Mouse (Mus musculus) forebrain, embryonic 14.5 days (tissue): ENCODE measurements at regions not wholly inside any gene's neighbourhood (a gene's known extent, or its start where the extent isn't known, plus 50 kb on each side); places are given as distances from the start of the nearest gene placed in this dataset.

Source experiments
- ATAC-seq: fragments of 200-750 bp; cut with Nextera tagmentation; 2 replicates; pipeline ENCODE4 v1.8.0; 2017; ENCODE audit warnings: mild to moderate bottlenecking, moderate library complexity
- DNase-seq: peaks from one replicate; pipeline ENCODE4 v3.0.0-alpha.2; 2015; ENCODE audit warnings: low spot score
- H3K27ac ChIP-seq: fragments of 300-500 bp; sonication (generic); 2 replicates; pipeline ENCODE4 v1.5.1; 2014; ENCODE audit warnings: low read depth, mild to moderate bottlenecking, control low read depth, low read length, moderate library complexity
- H3K27me3 ChIP-seq: fragments of 300-500 bp; sonication (generic); replicated peaks from 2 replicates; pipeline ENCODE4 v1.6.1; 2014; ENCODE audit warnings: low read length, control low read depth, mixed read lengths; ENCODE audit not compliant: control insufficient read depth, insufficient read depth
- H3K36me3 ChIP-seq: fragments of 300-500 bp; sonication (generic); 2 replicates; pipeline ENCODE4 v1.6.1; 2014; ENCODE audit warnings: low read length, control low read depth; ENCODE audit not compliant: control insufficient read depth, insufficient read depth
- H3K4me1 ChIP-seq: fragments of 300-500 bp; sonication (generic); 2 replicates; pipeline ENCODE4 v1.6.1; 2014; ENCODE audit warnings: antibody characterized with exemption, low read length, control low read depth; ENCODE audit not compliant: control insufficient read depth, insufficient read depth
- H3K4me2 ChIP-seq: fragments of 300-500 bp; sonication (generic); 2 replicates; pipeline ENCODE4 v1.6.1; 2014; ENCODE audit warnings: mild to moderate bottlenecking, control low read depth, low read length
- H3K4me3 ChIP-seq: fragments of 300-500 bp; sonication (generic); 2 replicates; pipeline ENCODE4 v1.5.1; 2014; ENCODE audit warnings: low read depth, low read length, control low read depth
- H3K9ac ChIP-seq: fragments of 300-500 bp; sonication (generic); 2 replicates; pipeline ENCODE4 v1.6.1; 2014; ENCODE audit warnings: mild to moderate bottlenecking, low read length, control low read depth, moderate library complexity
- H3K9me3 ChIP-seq: fragments of 300-500 bp; sonication (generic); replicated peaks from 2 replicates; pipeline ENCODE4 v1.6.1; 2016; ENCODE audit warnings: low read length, control low read depth, mixed read lengths; ENCODE audit not compliant: control insufficient read depth
- WGBS: fragments of 180-500 bp; shearing (Covaris S2); extraction: QIAGEN DNeasy Blood & Tissue Kit; methylation state at CpG from one replicate; pipeline ENCODE4 v1.1.7; 2014; 5-methylcytosine and 5-hydroxymethylcytosine counted together

DNA sequence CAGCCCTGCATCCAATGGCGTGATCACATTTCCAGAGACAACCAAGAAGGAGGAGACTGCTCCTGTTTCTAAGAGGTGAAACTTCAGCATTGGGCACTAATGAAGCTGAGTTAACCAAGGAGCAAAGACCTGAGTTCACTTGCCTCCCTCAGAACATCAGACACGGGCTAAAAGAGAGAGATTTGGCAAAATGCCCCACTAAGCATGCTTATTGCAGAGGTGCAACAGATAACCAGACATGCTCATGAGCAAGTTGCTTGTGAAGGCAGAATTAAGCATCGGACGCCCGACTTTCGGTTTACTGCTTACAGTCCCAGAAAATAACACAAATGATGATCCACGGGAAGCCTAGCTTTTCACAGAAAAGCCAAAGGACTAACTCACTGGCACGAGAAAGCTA is 228.8 kb downstream of the Gm4791 start:
- H3K4me1 ChIP-seq, result no peaks in the 10 kb centered on the region
- no peak overlapping the region for H3K4me3 ChIP-seq
- no peaks in the 10 kb centered on the region for H3K9me3 ChIP-seq
- H3K27ac ChIP-seq, result no peak overlapping the region
- no peak overlapping the region for H3K4me2 ChIP-seq
- no peak for ATAC-seq
- H3K9ac ChIP-seq, result no peak overlapping the region
- H3K36me3 ChIP-seq, result no peaks in the 10 kb centered on the region
- WGBS, result 81% methylated on average over 8 of the region's 8 CpGs
- H3K27me3 ChIP-seq, result no peaks in the 10 kb centered on the region
- peak; percentile 33 for DNase-seq

DNA sequence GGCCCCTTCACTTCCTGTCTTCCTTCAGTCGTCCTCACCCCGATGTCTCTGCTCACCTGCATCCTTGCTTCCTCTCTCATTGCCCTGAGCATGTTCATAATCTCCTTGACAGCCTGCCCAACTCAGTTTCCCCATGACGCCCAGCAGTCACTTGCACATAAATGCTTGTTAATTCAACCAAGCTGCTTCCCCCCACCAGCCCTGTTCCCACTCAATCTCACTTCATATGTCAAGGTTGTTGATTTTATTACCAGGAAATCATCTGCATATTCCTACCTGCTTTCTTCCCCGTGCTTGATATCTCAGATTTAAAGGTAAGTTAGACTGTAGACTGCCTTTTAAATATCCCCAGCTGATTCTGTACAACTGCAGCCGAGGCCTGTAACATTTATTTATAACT is 230.2 kb downstream of the Gm4791 start:
- DNase-seq (no peak), ATAC-seq (no peak)
- Histone ChIP-seq H3K4me1 (no peaks in the 10 kb centered on the region), H3K27ac (no peak overlapping the region), H3K4me3 (no peak overlapping the region), H3K36me3 (no peaks in the 10 kb centered on the region), H3K9me3 (no peaks in the 10 kb centered on the region), H3K27me3 (no peaks in the 10 kb centered on the region), H3K4me2 (no peak overlapping the region), H3K9ac (no peak overlapping the region)
- WGBS, result 82% methylated on average over 5 of the region's 5 CpGs

DNA sequence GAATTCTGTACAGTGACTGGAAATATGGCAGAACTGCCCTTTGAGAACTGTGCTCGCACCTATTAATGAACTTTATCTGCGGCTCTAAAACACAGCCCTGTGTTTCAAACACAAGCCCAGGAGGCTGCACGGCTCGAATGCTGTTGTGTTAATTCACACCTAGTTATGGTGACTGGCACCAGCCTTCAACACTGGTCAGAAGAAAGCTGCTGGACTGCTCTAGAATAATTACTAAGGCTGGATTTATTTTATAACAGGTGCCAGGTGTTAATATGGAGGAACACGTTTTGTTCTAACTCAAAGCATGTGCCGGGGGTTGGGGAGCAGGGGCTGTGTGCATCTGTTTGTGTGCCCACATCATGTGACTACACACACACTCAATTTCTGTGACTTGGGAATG is 230.8 kb downstream of the Gm4791 start:
- H3K9ac ChIP-seq, result no peak overlapping the region
- H3K4me1 ChIP-seq, result no peaks in the 10 kb centered on the region
- no peaks in the 10 kb centered on the region for H3K9me3 ChIP-seq
- no peak overlapping the region for H3K27ac ChIP-seq
- peak; percentile 29 for DNase-seq
- ATAC-seq, result no peak
- H3K36me3 ChIP-seq, result no peaks in the 10 kb centered on the region
- WGBS, result 74% methylated on average over 6 of the region's 6 CpGs
- no peak overlapping the region for H3K4me3 ChIP-seq
- H3K4me2 ChIP-seq, result no peak overlapping the region
- H3K27me3 ChIP-seq, result no peaks in the 10 kb centered on the region

DNA sequence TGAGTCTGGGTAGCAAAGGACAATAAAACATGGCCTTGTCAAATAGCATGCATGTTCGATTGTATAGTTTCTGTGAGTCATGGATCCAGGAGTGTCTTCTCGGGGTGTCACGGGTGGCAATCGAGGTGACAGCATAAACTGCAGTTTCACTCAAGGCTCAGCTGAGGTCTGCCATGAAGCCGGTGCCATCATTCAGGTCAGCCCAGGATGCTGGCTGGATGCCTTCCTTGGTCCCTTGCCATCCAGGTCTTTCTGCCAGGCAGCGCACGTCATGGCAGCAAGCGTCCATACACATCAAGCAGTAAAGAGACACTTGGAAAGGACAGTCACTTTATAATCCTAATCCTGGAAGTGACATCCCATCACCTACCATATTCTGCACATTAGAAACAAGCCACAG is 242.4 kb downstream of the Gm4791 start:
- 88% methylated on average over 8 of the region's 8 CpGs for WGBS
- DNase-seq (no peak), ATAC-seq (no peak)
- no peak overlapping the region for H3K4me2 ChIP-seq
- no peak overlapping the region for H3K9ac ChIP-seq
- H3K36me3 ChIP-seq, result no peaks in the 10 kb centered on the region
- H3K4me3 ChIP-seq, result no peak overlapping the region
- no peaks in the 10 kb centered on the region for H3K27me3 ChIP-seq
- H3K9me3 ChIP-seq, result no peaks in the 10 kb centered on the region
- H3K27ac ChIP-seq, result no peak overlapping the region
- no peaks in the 10 kb centered on the region for H3K4me1 ChIP-seq

DNA sequence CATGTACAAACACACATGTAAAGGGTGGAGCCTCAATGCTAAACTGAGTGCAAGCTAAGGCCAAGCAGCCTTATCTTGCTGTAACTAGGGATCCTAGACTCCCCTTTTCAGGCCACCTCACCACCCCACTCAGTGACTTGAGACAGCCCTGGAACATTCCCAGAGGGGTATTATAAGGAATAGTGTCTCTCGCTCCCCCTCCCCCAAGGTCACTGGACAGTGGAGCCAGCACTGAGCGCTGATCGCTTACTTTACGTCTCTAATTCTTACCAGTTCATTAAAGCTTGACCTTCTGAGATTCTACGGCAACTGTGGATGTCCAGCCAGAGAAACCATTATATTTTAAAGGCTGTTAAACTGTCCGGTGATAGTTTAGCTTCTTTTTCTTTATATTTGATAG is 243.5 kb downstream of the Gm4791 start:
- ATAC-seq (no peak), DNase-seq (no peak)
- Histone ChIP-seq H3K9ac (no peak overlapping the region), H3K4me3 (no peak overlapping the region), H3K4me2 (no peak overlapping the region), H3K27ac (no peak overlapping the region), H3K36me3 (no peaks in the 10 kb centered on the region), H3K9me3 (no peaks in the 10 kb centered on the region), H3K27me3 (no peaks in the 10 kb centered on the region), H3K4me1 (no peaks in the 10 kb centered on the region)
- WGBS, result 92% methylated on average over 6 of the region's 6 CpGs

DNA sequence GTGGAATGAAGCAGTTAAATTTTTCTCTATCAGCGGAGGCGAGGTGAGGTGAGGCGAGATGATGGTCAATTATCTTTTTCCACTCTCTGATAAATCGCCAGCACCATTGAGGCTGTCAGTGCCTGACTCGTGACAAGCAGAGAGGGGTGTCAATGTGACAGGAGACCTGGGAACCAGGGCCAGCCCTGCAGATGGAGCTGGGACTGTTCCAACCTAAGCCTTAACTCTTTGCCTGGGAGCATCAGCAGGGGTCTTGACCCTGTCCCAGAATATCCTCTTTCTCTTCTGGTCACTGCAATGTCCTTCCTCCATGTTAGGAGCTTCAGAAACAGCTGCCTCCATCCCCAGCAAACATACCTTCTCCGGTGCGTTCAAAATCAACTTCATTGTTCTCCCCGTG is 244.0 kb downstream of the Gm4791 start:
- Histone ChIP-seq H3K9me3 (no peaks in the 10 kb centered on the region), H3K4me3 (no peak overlapping the region), H3K36me3 (no peaks in the 10 kb centered on the region), H3K27ac (no peak overlapping the region), H3K4me1 (no peaks in the 10 kb centered on the region), H3K27me3 (no peaks in the 10 kb centered on the region), H3K4me2 (no peak overlapping the region), H3K9ac (no peak overlapping the region)
- no peak for ATAC-seq
- WGBS, result 75% methylated on average over 8 of the region's 8 CpGs
- DNase-seq, result no peak

DNA sequence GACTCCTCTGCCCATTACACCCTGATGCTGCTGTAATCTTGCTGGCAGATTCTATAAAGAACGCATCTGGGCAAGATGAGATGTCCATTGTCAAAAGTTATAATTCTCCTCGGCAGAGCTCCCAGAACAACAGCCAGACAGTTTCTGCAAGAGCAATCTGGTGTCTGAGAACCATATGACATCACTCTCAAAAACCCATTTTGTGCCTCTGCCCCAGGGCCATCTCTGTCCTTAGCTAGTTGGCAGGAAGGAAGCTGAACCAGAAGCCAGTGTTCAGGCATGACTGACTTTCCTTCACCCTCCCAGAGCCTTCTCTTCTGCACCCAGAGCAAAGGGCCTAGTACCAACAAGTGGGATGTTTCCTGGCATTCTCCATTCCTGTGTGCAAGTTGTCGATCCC is 250.5 kb downstream of the Gm4791 start:
- Histone ChIP-seq H3K27ac (no peak overlapping the region), H3K4me3 (no peak overlapping the region), H3K9me3 (no peaks in the 10 kb centered on the region), H3K9ac (no peak overlapping the region), H3K36me3 (no peaks in the 10 kb centered on the region), H3K27me3 (no peaks in the 10 kb centered on the region), H3K4me2 (no peak overlapping the region), H3K4me1 (no peaks in the 10 kb centered on the region)
- ATAC-seq (no peak), DNase-seq (no peak)
- WGBS, result 80% methylated on average over 3 of the region's 3 CpGs

DNA sequence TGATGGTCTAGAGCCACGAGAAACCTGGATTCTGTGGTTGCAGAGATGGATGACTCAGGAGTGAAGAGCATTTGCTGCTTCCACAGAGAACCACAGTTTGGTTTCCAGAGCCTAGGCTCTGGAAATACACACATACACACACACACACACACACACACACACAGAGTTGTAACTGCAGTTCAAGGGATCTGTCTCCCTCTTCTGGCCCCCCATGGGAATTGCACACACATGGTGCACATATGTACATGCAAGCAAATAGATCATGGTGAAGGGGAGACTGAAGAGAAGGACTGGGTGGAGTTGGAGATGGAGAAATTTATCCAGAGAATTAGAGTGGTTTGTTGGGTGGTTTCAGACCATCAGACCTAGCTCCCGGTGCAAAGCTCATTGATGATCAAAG is 252.6 kb downstream of the Gm4791 start:
- no peak overlapping the region for H3K4me3 ChIP-seq
- no peaks in the 10 kb centered on the region for H3K36me3 ChIP-seq
- no peak overlapping the region for H3K4me2 ChIP-seq
- DNase-seq (no peak), ATAC-seq (no peak)
- H3K9me3 ChIP-seq, result no peaks in the 10 kb centered on the region
- no peak overlapping the region for H3K27ac ChIP-seq
- H3K4me1 ChIP-seq, result no peaks in the 10 kb centered on the region
- WGBS, result 100% methylated on average over 2 of the region's 2 CpGs
- H3K9ac ChIP-seq, result no peak overlapping the region
- no peaks in the 10 kb centered on the region for H3K27me3 ChIP-seq

DNA sequence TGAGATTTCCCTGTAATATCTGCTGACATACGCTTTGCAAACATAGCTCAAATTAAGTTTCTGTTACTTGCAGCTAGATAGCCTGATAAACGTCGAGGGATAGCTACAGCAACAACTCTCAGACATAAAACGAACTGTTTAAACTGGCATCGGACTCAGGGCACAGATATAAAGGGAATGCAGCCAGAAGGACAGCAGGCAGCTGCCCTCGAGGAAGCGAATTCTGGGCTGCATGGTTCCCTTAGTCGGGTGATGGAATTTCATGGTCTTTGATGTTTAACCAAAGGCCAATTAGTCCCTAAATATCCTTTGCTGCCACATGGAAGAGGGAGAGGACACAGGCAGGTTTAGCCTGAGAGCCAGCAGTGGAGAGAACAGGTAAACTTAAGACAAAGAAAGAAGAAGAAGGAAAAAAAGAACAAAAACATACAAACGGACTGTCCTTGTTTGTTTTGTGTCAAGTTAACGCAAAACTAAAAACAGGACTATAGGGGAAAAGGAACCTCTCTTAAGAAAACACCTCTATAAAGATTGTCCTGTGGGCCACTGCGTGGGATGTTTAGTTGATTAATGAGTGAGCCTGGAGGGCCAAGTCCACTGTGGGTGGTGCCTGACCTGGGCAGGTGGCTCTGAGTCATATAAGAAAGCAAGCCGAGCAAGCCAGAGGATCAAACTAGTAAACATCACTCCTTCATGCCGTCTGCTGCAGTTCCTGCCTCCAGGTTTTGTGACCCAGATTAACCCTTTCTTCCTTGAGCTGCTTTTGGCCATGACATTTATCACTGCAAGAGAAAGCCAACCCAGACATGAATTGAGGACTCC is 255.5 kb downstream of the Gm4791 start:
- Histone ChIP-seq H3K4me1 (no peaks in the 10 kb centered on the region), H3K9me3 (no peaks in the 10 kb centered on the region), H3K4me2 (no peak overlapping the region), H3K36me3 (no peaks in the 10 kb centered on the region), H3K27me3 (no peaks in the 10 kb centered on the region), H3K4me3 (no peak overlapping the region), H3K27ac (no peak overlapping the region), H3K9ac (no peak overlapping the region)
- ATAC-seq (no peak), DNase-seq (no peak)
- WGBS, result 54% methylated on average over 13 of the region's 13 CpGs
